Mouse (Mus musculus) heart, adult 2 months (tissue): ENCODE data around the gene Galnt18. TPM values are rescaled to one million over a fixed set of nuclear protein-coding genes. Genes with fewer than 3 reads are reported as not detected.
A peak's percentile ranks its signal among the peaks of the same experiment; 100 is the strongest.

Experiments used
- DNase-seq, 2 experiments: peaks; one replicate each; pipeline ENCODE4 v3.0.0; 2021
- H3K27ac ChIP-seq: fragments of 200-600 bp; 2 replicates; pipeline ENCODE4 v1.8.1; 2022
- H3K27me3 ChIP-seq: fragments of 200-500 bp; 2 replicates; pipeline ENCODE4 v1.6.1; 2012; ENCODE audit warnings: mild to moderate bottlenecking, low read length, inconsistent platforms, mixed read lengths; ENCODE audit not compliant: control insufficient read depth, insufficient read depth
- H3K36me3 ChIP-seq: fragments of 200-500 bp; 2 replicates; pipeline ENCODE4 v1.6.1; 2012; ENCODE audit warnings: low read length, inconsistent platforms; ENCODE audit not compliant: control insufficient read depth, insufficient read depth
- H3K4me1 ChIP-seq: fragments of 200-500 bp; 2 replicates; pipeline ENCODE4 v1.6.1; 2011; ENCODE audit warnings: low read length; ENCODE audit not compliant: control insufficient read depth, insufficient read depth
- H3K4me3 ChIP-seq: fragments of 200-600 bp; 2 replicates; pipeline ENCODE4 v1.8.1; 2022
- H3K79me2 ChIP-seq: fragments of 200-500 bp; replicated peaks from 2 replicates; pipeline ENCODE4 v1.6.1; 2012; ENCODE audit warnings: mild to moderate bottlenecking, inconsistent platforms, low read length, moderate library complexity, mixed read lengths; ENCODE audit not compliant: control insufficient read depth, insufficient read depth
- H3K9ac ChIP-seq: fragments of 200-500 bp; 2 replicates; pipeline ENCODE4 v1.6.1; 2012; ENCODE audit warnings: low read depth, mild to moderate bottlenecking, control low read depth, inconsistent platforms, low read length, mixed read lengths
- CTCF ChIP-seq: fragments of 200-600 bp; IDR thresholded peaks from 2 replicates; pipeline ENCODE4 v1.8.1; 2022; ENCODE audit warnings: antibody characterized with exemption, mild to moderate bottlenecking, moderate library complexity
- EP300 ChIP-seq: fragments of 200-500 bp; IDR thresholded peaks from 2 replicates; pipeline ENCODE4 v1.6.1; 2011; ENCODE audit warnings: low read depth, low read length, control low read depth; ENCODE audit not compliant: insufficient read depth
- POLR2A ChIP-seq: fragments of 200-500 bp; IDR thresholded peaks from 2 replicates; pipeline ENCODE4 v1.6.1; 2011; ENCODE audit warnings: mild to moderate bottlenecking, low read depth, low read length, control low read depth; ENCODE audit not compliant: insufficient read depth
- WGBS: fragments of 180-500 bp; shearing (Covaris S2); methylation state at CpG from one replicate; pipeline ENCODE4 v1.1.7; 2018; 5-methylcytosine and 5-hydroxymethylcytosine counted together
- intact Hi-C: fragments of 180-260 bp; cut with DNase I; formaldehyde crosslinking; loops from one replicate; pipeline ENCODE4 v1.15.1; 2025
- polyA plus RNA-seq: library from polyadenylated mRNA; depleted of rRNA; stranded (reverse); fragments of >200 nt; gene quantifications from 2 replicates; pipeline ENCODE4 v1.2.3, GENCODE M21; 2012
- total RNA-seq, 2 experiments: library from RNA; stranded (reverse); gene quantifications; 2 replicates each; pipeline ENCODE4 v1.2.3; 2021

Gene Galnt18
- total and polyA plus RNA-seq, 3 experiments: 11.4 to 13.6 (median 12.1) TPM

DNA sequence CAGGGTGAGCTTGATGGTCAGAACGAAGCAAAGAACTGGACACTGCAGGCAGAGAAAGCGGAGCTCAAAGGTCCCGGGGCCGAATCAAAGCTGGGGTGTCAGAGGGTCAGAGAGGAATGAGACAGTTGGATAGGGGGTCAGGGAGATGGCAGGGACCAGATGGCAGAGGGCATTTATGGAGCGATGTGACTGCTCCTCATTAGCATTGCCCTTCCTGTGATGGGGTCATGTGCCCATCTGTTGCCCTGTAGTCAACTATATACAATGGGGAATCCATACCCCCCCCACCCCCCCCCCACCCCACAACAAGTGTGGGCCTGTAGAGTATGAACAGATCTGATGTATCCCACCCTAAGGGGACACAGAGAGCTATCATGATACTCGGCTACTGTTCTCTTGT lies 39.7 kb downstream of the Galnt18 start:
- Histone ChIP-seq H3K9ac (no peak overlapping the region), H3K27ac (peak overlapping the region; percentile 61; the same call in 1 of the 2 replicates), H3K79me2 (no peaks in the 10 kb centered on the region), H3K4me3 (no peak overlapping the region), H3K36me3 (no peaks in the 10 kb centered on the region), H3K27me3 (no peaks in the 10 kb centered on the region), H3K4me1 (peaks cover 44% of the 10 kb centered on the region)
- TF ChIP-seq CTCF (no peak), POLR2A (no peak), EP300 (no peak)
- WGBS: 87% methylated on average over 6 of the region's 6 CpGs
- DNase-seq: no peak
- intact Hi-C loops: loop anchor here (2.0 kb wide), 1 partner anchor 39 kb away; the partner anchor contains the start of gene Galnt18

DNA sequence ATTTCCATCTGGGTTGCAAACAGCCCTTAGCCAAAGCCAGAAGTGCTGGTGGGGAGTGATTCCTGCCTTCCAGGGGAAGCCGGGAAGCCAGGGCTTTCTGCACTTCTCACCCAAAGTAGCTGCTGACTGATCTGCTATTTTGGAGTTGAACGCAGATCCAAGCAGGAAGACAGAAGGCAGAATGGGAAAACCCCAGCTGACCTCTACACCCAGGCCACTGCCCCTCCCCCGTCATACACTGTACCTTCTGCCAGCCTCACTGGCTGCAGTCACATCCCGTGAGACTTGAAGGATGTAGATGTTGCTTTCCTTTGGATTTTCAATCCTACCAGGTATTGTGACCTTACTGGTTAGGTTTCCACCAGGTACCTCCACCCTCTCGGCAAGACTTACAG lies 40.4 kb downstream of the Galnt18 start:
- no peaks in the 10 kb centered on the region for H3K36me3 ChIP-seq
- DNase-seq: peak; percentile 49 to 54
- WGBS: 14% methylated on average over 5 of the region's 5 CpGs
- H3K79me2 ChIP-seq: no peaks in the 10 kb centered on the region
- intact Hi-C loops: no loop called here
- no peak overlapping the region for H3K9ac ChIP-seq
- H3K27ac ChIP-seq: peak overlapping the region; percentile 61
- no peaks in the 10 kb centered on the region for H3K27me3 ChIP-seq
- TF ChIP-seq EP300 (0 out of 2 replicates have a peak, but pooled peaks have one; percentile 38), POLR2A (no peak)
- peaks cover 41% of the 10 kb centered on the region for H3K4me1 ChIP-seq
- no peak overlapping the region for H3K4me3 ChIP-seq

DNA sequence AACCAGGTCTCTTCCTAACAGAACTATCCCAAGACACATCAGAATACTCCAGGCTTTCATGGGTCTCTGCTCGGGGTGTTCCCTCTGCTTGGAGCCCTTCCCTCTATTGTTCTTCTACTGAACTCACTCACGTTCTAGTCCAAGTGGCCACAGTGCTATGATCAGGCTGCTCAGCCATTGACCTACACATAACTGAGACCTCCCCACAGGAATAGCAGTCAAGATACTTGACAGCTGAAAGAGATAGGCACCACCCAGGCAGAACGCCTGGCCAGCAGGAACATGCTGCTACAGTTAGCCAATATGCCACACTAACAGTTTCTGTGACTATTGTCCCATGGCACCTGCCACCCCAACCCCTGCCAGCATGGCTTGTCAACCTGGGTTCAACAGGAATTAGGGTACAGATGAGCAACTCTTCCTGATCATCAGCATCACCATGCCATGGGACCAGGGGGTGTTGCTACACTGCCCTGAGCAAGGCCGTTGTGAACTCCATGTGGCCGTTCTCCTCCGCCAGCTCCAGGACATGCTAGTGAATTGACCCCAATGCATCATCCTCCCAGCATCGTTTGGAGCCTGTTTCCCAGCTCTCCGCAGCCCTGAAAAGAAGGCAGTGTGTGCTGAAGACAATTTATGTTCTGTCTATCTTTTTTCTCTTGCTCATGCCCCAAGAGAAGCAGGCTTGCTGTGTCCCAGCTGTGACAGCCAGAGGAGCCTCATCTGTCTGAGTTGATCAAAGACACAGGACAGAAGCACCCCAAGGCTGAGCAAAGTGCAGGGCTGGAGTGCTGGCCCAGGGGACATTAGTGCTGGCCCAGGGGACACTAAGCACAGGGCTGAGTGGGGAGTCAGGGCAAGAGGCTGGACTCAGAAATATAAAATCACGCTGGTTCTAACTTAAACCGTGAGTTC lies 41.1 kb downstream of the Galnt18 start:
- Histone ChIP-seq H3K9ac (no peak overlapping the region), H3K27ac (peak overlapping the region; percentile 61), H3K27me3 (no peaks in the 10 kb centered on the region), H3K4me1 (peaks cover 41% of the 10 kb centered on the region), H3K79me2 (no peaks in the 10 kb centered on the region), H3K36me3 (no peaks in the 10 kb centered on the region), H3K4me3 (no peak overlapping the region)
- intact Hi-C loops: loop anchor here (1.0 kb wide), 1 partner anchor 11 kb away; no protein-coding TSS in a partner anchor
- 44% methylated on average over 10 of the region's 10 CpGs for WGBS
- DNase-seq: peak; percentile 15 to 31
- TF ChIP-seq EP300 (no peak), POLR2A (no peak), CTCF (no peak)

DNA sequence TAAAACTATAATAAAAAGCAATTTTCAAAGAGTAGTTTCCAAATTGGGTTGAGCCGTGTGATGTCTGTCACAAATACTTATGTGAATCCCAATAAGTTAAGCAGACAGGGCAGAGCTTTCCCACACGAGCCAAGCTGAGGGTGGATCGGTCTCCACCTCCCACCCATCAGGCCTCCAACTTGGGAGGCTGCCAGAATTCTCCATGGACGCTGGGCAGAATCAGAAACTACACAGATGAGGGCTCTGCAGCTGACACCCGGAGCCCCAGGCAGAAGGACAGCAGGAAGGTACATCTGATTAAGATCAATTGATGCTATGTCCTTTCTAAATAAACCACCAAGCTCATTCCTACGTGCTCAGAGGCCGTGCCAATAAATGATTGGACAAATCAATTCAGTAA lies 42.4 kb downstream of the Galnt18 start:
- intact Hi-C loops: no loop called here
- WGBS: 36% methylated on average over 7 of the region's 7 CpGs

DNA sequence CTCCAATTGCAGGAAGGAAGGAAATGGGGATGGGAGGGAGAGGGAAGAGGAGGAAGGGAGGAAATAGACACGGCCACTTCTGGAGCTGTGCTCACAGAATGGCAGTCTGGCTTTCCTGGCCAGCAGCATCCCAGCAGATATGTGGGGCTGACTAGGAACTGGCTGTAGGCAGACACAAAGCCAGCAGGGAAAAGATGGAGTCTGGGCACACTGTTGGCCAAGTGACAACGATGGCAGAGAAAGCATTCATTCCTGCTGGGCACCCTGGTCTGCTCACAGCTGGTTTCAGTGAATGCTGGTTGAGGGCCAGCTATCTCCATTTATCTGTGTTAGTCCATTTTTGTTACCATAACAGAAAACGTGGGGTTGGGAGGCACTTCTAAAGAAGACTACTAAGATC lies 43.4 kb downstream of the Galnt18 start:
- Histone ChIP-seq H3K4me3 (no peak overlapping the region), H3K27me3 (no peaks in the 10 kb centered on the region), H3K27ac (no peak overlapping the region), H3K79me2 (no peaks in the 10 kb centered on the region), H3K36me3 (no peaks in the 10 kb centered on the region), H3K4me1 (peaks cover 35% of the 10 kb centered on the region), H3K9ac (no peak overlapping the region)
- TF ChIP-seq POLR2A (no peak), EP300 (no peak), CTCF (no peak)
- 20% methylated on average over 3 of the region's 3 CpGs for WGBS
- DNase-seq: no peak
- intact Hi-C loops: no loop called here

More for the DNA sequence above, 42.4 kb downstream of the Galnt18 start:
- Histone ChIP-seq H3K79me2 (no peaks in the 10 kb centered on the region), H3K36me3 (no peaks in the 10 kb centered on the region), H3K27ac (no peak overlapping the region), H3K9ac (no peak overlapping the region), H3K27me3 (no peaks in the 10 kb centered on the region), H3K4me1 (peaks cover 39% of the 10 kb centered on the region), H3K4me3 (no peak overlapping the region)
- TF ChIP-seq CTCF (no peak), POLR2A (no peak), EP300 (no peak)
- peak; percentile 37 to 42 for DNase-seq
